Comparison of ENCODE assay signal across 19 mouse cellular contexts in the genomic region with DNA sequence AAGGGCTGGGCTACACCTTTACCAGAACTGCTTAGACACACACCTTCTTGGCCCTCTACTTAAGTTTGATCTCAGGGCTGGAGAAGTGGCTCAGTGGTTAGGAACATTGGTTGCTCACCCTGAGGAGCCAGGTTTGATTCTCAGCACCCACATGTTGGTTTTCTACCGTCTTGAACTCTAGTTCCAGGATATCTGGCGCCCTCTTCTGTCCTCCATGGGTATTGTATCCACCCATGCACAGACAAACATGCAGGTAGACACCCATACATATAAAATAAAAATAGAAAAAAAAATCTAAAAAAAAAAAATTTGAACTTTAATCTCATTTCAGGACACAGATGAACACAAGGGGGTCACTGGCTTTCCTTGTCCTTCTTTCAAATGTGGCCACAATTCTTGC. TPM values are rescaled to one million over a fixed set of nuclear protein-coding genes. Genes with fewer than 3 reads are reported as not detected.
A peak's percentile ranks its signal among the peaks of the same experiment; 100 is the strongest.
DNase-seq lines count a peak whose midpoint lies in the region; ATAC-seq and TF ChIP-seq lines count a peak whose summit lies in the region.
"Had no signal": no experiment of that assay in that cellular context is flagged by ENCODE, and none has a peak within 500 bp of the region (broad histone marks: within the 10 kb centered on the region; RNA-seq: fewer than 3 reads in every experiment).

No protein-coding gene starts in this region.

- no peaks in the 10 kb centered on the region for H3K27me3 ChIP-seq in intestine, postnatal 0 days (replicated peaks; ENCODE audit: control insufficient read depth, insufficient read depth, low read length)
- H3K27me3 ChIP-seq in intestine, embryonic 15.5 days (replicated peaks), result no peaks in the 10 kb centered on the region
- no peaks in the 10 kb centered on the region for H3K27me3 ChIP-seq in lung, postnatal 0 days (replicated peaks; ENCODE audit: insufficient read depth, low read length)
- H3K27me3 ChIP-seq in E14TG2a.4 (ENCODE audit: insufficient read depth, low read length), result peaks cover 3% of the 10 kb centered on the region; the same call in 1 of the 2 replicates
- H3K27me3 ChIP-seq: forebrain, embryonic 12.5 days; hindbrain, embryonic 13.5 days had no signal

- no peak for ATAC-seq in intestine, postnatal 0 days
- ATAC-seq in intestine, embryonic 15.5 days, result no peak
- ATAC-seq in lung, postnatal 0 days, result no peak

- no peak for TF ChIP-seq EP300 in lung, postnatal 0 days (IDR thresholded peaks at IDR 0.05)

- peak; percentile 41 for TF ChIP-seq CTCF in intestine, postnatal 0 days (IDR thresholded peaks at IDR 0.05; ENCODE audit: low read depth)
- TF ChIP-seq CTCF in lung, postnatal 0 days (IDR thresholded peaks at IDR 0.05), result peak; percentile 16; the same call in 1 of the 2 replicates
- no peak for TF ChIP-seq CTCF in lung, adult 2 months (IDR thresholded peaks at IDR 0.05; ENCODE audit: insufficient read depth, low read length)
- TF ChIP-seq CTCF in E14TG2a.4 (conservative IDR thresholded peaks at IDR 0.05; ENCODE audit: low read length), result peak; percentile 56

- no peak for DNase-seq in lung, postnatal 0 days (ENCODE audit: low spot score)
- no peak for DNase-seq in lung, adult 2 months
- peak; percentile 39 for DNase-seq in induced T-regulatory cell, adult 2 months (ENCODE audit: low read depth)
- no peak for DNase-seq in cerebellum, postnatal 36 days
- no peak for DNase-seq in adrenal gland, adult 2 months
- DNase-seq: cerebellum, postnatal 10 days; gastrocnemius, postnatal 14 days; heart, postnatal 10 days; kidney, adult 11 months; kidney, postnatal 14 days; lung, postnatal 14 days; right cerebral cortex, postnatal 4 days had no signal

- TF ChIP-seq POLR2A in lung, adult 2 months (IDR thresholded peaks at IDR 0.05; ENCODE audit: borderline replicate concordance, extremely low read depth, low read depth, low read length), result no peak

- H3K4me1 ChIP-seq in intestine, postnatal 0 days (replicated peaks; ENCODE audit: control insufficient read depth, insufficient read depth, low read length), result peaks cover 15% of the 10 kb centered on the region
- no peaks in the 10 kb centered on the region for H3K4me1 ChIP-seq in intestine, embryonic 15.5 days (replicated peaks)
- H3K4me1 ChIP-seq in lung, postnatal 0 days (ENCODE audit: insufficient read depth, low read depth, low read length), result no peaks in the 10 kb centered on the region
- H3K4me1 ChIP-seq in lung, adult 2 months (ENCODE audit: control insufficient read depth, insufficient read depth, low read length), result no peaks in the 10 kb centered on the region
- peaks cover 6% of the 10 kb centered on the region; the same call in 1 of the 2 replicates for H3K4me1 ChIP-seq in E14TG2a.4 (replicated peaks; ENCODE audit: low read depth, low read length)
- H3K4me1 ChIP-seq: forebrain, embryonic 12.5 days had no signal

- no peak overlapping the region for H3K27ac ChIP-seq in intestine, postnatal 0 days (ENCODE audit: low read depth, low read length)
- no peak overlapping the region for H3K27ac ChIP-seq in intestine, embryonic 15.5 days
- no peak overlapping the region for H3K27ac ChIP-seq in lung, postnatal 0 days (ENCODE audit: low read length)
- H3K27ac ChIP-seq: forebrain, embryonic 12.5 days; heart, embryonic 10.5 days; hindbrain, embryonic 13.5 days had no signal

- no peaks in the 10 kb centered on the region for H3K36me3 ChIP-seq in intestine, postnatal 0 days (ENCODE audit: control insufficient read depth, insufficient read depth)
- H3K36me3 ChIP-seq in intestine, embryonic 15.5 days, result no peaks in the 10 kb centered on the region
- no peaks in the 10 kb centered on the region for H3K36me3 ChIP-seq in lung, postnatal 0 days (ENCODE audit: insufficient read depth, low read length)
- no peaks in the 10 kb centered on the region for H3K36me3 ChIP-seq in E14TG2a.4 (ENCODE audit: insufficient read depth, low read length)
- H3K36me3 ChIP-seq: forebrain, embryonic 12.5 days; heart, embryonic 10.5 days; hindbrain, embryonic 13.5 days had no signal

- H3K9me3 ChIP-seq in intestine, postnatal 0 days (ENCODE audit: control insufficient read depth), result no peaks in the 10 kb centered on the region
- no peaks in the 10 kb centered on the region for H3K9me3 ChIP-seq in intestine, embryonic 15.5 days
- H3K9me3 ChIP-seq in lung, postnatal 0 days (ENCODE audit: low read length), result no peaks in the 10 kb centered on the region
- H3K9me3 ChIP-seq in E14TG2a.4 (ENCODE audit: low read length), result no peaks in the 10 kb centered on the region; the same call in 1 of the 2 replicates
- H3K9me3 ChIP-seq: forebrain, embryonic 12.5 days; heart, embryonic 10.5 days; hindbrain, embryonic 13.5 days had no signal

- no peak overlapping the region for H3K4me2 ChIP-seq in intestine, postnatal 0 days (replicated peaks; ENCODE audit: low read depth)
- H3K4me2 ChIP-seq in intestine, embryonic 15.5 days (replicated peaks), result no peak overlapping the region
- no peak overlapping the region for H3K4me2 ChIP-seq in lung, postnatal 0 days (replicated peaks; ENCODE audit: low read depth, low read length)
- H3K4me2 ChIP-seq: forebrain, embryonic 12.5 days; hindbrain, embryonic 13.5 days had no signal

- no peak overlapping the region for H3K9ac ChIP-seq in intestine, postnatal 0 days (ENCODE audit: low read depth, low read length)
- no peak overlapping the region for H3K9ac ChIP-seq in intestine, embryonic 15.5 days
- no peak overlapping the region for H3K9ac ChIP-seq in lung, postnatal 0 days (replicated peaks; ENCODE audit: low read depth)
- H3K9ac ChIP-seq: forebrain, embryonic 12.5 days; hindbrain, embryonic 13.5 days had no signal

- H3K4me3 ChIP-seq in intestine, postnatal 0 days (ENCODE audit: low read depth, low read length), result no peak overlapping the region
- H3K4me3 ChIP-seq in intestine, embryonic 15.5 days (replicated peaks), result no peak overlapping the region
- H3K4me3 ChIP-seq in lung, postnatal 0 days (ENCODE audit: low read depth, low read length), result no peak overlapping the region
- no peak overlapping the region for H3K4me3 ChIP-seq in lung, adult 2 months (replicated peaks; ENCODE audit: extremely low read depth, low read depth, low read length)
- H3K4me3 ChIP-seq in E14TG2a.4 (replicated peaks; ENCODE audit: low read length), result no peak overlapping the region
- H3K4me3 ChIP-seq: forebrain, embryonic 12.5 days; heart, embryonic 10.5 days; hindbrain, embryonic 13.5 days had no signal

- 70% methylated on average over 2 of the region's 2 CpGs for WGBS in intestine, postnatal 0 days
- WGBS in intestine, embryonic 15.5 days, result 63% methylated on average over 2 of the region's 2 CpGs
- WGBS in lung, postnatal 0 days, result 55% methylated on average over 2 of the region's 2 CpGs
- 62% methylated on average over 2 of the region's 2 CpGs for WGBS in lung, adult 2 months

RNA-seq across cellular contexts. Expression of a gene that starts 22.3 kb away (rescaled TPM):
- polyA plus RNA-seq in intestine, postnatal 0 days (2015; fragmentation: Nextera tagmentation; extraction: Ambion mirVana), result 2.5 TPM in 2 replicates
- polyA plus RNA-seq in intestine, embryonic 15.5 days (2015; fragmentation: Nextera tagmentation; extraction: Ambion mirVana), result 2.2 and 2.3 TPM in 2 replicates
- polyA plus RNA-seq in lung, postnatal 0 days (2015; fragmentation: Nextera tagmentation; extraction: Ambion mirVana), result 8.4 and 12.5 TPM in 2 replicates
- polyA plus RNA-seq in lung, adult 2 months (2012; rRNA removed), result 16.6 and 17.6 TPM in 2 replicates
- 1 to 10 TPM; 3.1 to 4.0 TPM for total RNA-seq in adrenal gland, adult 2 months (2021)
- polyA plus RNA-seq in adrenal gland, adult 2 months (2012; rRNA removed), result 6.3 and 7.0 TPM in 2 replicates
- total RNA-seq: neutrophil, adult 5-6 weeks had no signal

RNA-seq across cellular contexts. Expression of a gene that starts 50.6 kb away (rescaled TPM):
- 180 and 188 TPM in 2 replicates for polyA plus RNA-seq in intestine, postnatal 0 days (2015; fragmentation: Nextera tagmentation; extraction: Ambion mirVana)
- polyA plus RNA-seq in intestine, embryonic 15.5 days (2015; fragmentation: Nextera tagmentation; extraction: Ambion mirVana), result 270 and 286 TPM in 2 replicates
- polyA plus RNA-seq in lung, postnatal 0 days (2015; fragmentation: Nextera tagmentation; extraction: Ambion mirVana), result 305 TPM in 2 replicates
- 110 and 128 TPM in 2 replicates for polyA plus RNA-seq in lung, adult 2 months (2012; rRNA removed)
- total RNA-seq in adrenal gland, adult 2 months (2021), result 100 to 1,000 TPM; 372 to 393 TPM
- 164 and 197 TPM in 2 replicates for polyA plus RNA-seq in adrenal gland, adult 2 months (2012; rRNA removed)
